Mouse (Mus musculus) spleen, adult 18-20 months (tissue): ENCODE results near the gene Camk1d.

Experiments used
- DNase-seq, 2 experiments: peaks; one replicate each; pipeline ENCODE4 v3.0.0; 2022; ENCODE audit warnings: mixed read lengths in 2 of 2

Camk1d gene

DNA sequence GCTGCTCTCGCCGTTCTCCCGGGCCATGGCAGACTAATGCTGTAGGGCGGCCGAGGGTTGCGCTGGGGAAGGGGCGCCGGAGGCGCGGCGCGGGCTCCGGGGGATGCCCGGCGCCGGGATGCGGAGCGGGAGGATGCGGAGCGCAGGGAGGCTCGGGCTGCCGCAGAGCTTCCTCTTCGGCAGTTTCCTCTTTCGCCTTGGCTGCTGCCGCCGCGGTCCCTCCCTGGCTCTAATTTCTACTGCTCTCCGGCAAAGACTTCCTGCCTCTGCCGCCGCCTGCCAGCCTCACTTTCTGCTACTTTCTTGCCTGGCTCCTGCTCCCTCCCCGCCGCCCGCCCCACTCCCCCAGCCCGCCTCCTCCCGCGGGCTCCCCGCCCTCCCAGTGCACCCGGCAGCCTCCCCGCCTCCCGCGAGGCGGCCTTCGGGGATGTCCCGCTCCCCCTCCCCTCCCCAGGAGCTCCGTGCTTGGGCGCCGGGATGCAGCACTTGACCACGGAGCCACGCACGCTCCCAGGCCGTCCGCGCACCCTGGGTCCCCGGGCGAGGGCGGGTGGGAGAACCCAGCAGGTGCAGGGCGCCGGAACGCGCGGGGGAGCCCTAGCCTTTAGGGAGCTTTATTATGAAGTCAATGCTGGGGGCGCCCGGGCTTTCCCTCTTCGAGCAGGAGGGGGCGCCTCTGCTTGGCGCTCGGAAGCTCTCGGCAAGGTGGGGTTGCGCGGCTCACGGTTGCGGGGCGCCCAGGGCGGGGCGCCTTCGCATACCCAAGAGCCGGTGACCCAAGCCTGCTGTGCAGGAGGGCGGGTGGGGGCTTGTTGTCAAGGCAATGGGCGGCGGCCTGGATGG is at the start of gene Camk1d:
Camk1d (minus strand) TSS at position 305 of the 843 bp plus-strand sequence.
- peak; percentile 81 to 89 for DNase-seq

DNA sequence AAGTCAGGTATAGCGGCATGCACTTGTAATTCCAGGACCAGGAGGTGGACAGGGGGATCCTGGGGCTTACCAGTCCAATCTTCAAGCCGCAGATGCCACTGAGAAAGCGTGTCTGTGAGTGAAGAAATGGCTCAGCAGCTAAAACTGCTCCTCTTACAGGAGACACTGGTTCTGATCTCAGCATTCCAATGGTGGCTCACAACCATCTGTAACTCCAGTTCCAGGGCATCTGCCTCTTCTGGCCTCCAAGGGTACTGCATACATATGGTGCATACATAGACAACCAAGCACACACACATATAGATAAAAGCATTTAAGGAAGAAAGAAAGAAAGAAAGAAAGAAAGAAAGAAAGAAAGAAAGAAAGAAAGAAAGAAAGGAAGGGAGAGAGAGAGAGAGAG is 47.7 kb upstream of the Camk1d start:
- DNase-seq = no peak

DNA sequence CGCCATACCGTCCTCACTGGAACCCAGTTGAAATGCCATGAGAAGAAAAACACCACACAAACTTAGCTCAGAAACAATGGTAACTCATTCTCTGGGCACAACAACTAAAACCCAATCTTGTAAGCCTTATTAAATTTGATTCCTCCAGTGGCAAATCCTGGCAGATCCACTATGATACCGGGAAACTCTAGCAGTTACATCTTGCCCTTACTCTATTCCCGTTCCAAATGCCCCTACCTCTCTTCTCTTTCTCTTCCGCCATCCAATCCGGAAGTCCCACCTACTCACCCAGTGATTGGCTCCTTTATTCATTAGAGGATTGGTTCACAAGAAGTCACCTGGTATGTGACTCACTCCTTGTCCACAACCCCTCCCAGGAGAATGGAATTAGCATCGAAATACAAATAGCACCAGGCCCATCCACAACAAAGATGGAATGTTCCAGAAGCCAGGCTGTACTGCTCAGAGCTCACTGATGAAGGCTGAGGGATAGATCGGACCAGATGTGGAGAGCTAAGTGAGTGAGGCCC is 46.2 kb upstream of the Camk1d start:
- no peak for DNase-seq

DNA sequence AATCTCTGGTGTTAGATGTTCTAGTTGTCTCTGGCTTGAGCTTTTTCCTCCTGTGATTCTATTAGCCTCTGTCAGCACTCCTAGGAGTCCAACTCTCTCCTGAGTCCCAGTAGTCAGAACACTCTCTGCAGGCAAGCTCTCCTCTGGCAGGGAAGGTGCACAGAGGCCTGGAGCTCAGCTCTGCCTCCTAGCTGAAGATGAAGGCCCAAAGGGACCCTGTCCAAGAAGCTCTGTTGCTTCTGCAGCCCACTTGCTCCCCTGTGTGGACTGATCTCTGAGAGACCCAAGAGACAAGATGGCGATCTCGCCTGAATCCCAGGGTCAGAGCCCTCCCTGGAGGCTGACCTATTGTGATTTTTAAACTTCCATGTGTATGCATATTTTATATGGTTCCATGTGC is 44.3 kb upstream of the Camk1d start:
- DNase-seq = no peak

DNA sequence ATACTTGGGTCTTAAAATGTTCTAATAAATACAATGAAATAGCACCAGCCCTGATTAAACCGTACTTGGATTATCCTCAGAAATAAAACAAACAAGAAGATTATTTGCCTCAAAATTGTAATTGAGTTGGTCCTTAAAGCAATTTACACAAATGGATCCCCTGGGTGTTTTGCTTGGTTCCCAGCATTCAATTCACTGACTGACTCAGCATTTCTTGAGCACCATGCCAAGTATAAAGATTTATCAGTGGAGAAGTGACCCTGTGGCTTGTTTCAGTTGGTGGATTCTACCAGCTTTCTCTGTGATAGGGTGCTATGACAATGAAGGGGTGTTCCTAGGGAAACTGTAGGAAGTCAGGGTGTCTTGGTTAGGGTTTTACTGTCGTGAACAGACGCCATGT is 36.6 kb upstream of the Camk1d start:
- no peak for DNase-seq

DNA sequence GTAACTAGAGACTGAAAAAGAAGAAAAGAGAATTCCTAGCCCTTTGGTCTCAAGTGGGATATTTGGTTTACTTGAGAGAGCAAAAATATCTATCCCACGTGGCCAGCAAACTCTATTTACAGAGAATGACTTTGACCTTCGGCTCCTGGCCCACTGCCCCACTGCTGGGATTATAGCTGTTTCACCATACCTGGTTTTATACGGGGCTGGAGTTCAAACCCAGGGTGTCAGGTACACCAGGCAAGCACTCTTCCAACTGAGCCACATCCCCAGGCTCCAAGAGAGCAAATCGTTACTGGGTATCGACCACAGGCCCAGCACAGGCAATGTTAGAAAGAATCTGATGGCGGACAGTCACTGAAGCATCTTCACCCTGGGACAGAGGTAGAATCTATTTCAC is 34.9 kb upstream of the Camk1d start:
- DNase-seq = no peak

DNA sequence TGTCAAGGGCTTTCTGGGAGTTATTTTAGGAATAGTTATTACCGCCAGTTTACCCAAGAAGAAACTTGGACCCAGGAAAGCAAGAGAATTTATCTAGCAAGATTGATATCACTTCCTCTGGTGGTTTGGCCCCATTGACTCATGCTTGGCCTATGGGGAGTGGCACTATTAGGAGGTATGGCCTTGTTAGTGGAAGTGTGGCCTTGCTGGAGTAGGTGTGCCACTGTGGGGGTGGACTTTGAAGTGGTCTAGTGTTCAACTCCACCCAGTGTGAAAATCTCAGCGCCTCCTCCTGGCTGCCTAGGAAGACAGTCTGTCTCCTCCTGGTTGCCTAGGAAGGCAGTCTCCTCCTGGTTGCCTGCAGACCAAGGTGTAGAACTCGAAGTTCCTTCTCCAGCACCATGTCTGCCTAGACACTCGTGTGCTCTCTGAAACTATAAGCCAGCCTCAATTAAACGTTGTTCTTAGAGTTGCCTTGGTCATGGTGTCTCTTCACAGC is 33.3 kb upstream of the Camk1d start:
- no peak for DNase-seq

DNA sequence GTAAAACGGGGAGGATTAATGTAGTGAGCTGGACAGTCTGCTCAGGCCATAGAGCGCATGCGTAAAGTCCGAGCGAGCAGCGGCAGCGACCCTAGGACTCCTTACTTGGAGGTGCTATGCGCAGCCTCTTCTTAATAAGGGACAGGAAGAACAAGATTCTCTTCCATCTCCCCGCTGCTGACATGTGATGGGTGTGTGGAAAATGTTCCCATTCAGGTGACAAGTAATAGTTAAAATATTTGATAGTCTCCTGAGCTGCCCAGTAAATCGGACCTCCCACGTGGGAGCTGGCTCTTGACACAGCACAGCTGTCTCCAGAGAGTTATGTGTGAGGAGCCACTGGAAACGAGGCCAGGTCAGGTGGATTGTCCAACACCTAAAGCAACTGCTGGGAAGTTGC is 32.2 kb upstream of the Camk1d start:
- no peak for DNase-seq

DNA sequence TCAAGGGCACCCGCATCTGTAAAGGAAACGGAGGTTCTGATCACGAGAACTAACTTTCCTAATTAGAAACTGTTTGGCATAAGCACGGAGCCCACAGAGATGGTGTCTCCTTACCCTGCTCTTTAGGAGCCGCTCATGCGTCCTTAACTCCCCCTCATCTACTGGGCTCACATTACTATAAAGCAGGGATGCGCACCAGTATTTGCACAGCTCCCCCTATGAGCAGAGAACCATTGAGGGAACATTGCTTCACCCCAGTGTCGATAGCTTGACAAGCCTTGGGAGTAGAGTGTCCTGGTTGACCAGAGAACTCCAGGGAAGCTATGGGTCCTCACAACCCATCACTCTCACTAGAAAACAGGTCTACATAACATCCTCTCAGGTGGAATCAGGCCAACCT is 29.6 kb upstream of the Camk1d start:
- no peak for DNase-seq

DNA sequence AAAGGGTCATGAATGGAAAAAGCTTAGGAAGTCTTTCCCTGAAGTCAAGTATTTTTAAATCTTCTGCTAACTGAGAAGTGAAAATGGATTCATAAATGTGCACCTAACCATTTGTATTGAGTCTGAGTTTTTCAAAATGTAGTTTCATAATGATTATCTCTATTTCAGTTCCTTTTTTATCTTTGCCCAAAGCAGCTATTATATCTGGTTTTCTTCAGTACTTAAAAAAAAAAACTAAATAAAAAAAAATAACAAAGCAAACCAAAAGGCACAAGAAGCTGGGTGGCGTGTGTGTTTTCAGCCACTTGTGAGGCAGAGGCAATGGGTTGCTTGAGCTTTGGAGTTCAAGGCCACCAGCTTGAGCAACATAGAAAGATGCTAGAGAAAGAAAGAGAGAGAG is 26.6 kb upstream of the Camk1d start:
- no peak for DNase-seq

DNA sequence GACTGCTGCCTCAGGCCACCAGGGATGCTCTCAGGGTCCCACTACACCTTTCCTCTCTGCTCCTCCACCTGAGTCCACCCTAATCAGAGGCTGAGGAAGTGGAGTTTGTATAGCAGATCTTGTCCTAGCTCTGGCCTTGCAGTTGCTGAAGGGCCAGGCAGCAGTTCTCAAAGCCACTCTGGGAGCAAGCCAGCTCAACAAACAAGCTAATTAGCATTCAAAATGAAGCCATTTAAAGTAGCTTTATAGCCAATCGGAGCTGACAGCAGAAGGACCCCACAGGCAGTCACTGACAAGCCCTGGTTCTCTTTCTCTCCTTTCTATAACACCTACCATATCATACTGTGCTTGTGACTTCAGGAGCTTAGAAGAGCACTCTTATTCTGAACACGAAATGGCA is 21.6 kb upstream of the Camk1d start:
- no peak for DNase-seq

DNA sequence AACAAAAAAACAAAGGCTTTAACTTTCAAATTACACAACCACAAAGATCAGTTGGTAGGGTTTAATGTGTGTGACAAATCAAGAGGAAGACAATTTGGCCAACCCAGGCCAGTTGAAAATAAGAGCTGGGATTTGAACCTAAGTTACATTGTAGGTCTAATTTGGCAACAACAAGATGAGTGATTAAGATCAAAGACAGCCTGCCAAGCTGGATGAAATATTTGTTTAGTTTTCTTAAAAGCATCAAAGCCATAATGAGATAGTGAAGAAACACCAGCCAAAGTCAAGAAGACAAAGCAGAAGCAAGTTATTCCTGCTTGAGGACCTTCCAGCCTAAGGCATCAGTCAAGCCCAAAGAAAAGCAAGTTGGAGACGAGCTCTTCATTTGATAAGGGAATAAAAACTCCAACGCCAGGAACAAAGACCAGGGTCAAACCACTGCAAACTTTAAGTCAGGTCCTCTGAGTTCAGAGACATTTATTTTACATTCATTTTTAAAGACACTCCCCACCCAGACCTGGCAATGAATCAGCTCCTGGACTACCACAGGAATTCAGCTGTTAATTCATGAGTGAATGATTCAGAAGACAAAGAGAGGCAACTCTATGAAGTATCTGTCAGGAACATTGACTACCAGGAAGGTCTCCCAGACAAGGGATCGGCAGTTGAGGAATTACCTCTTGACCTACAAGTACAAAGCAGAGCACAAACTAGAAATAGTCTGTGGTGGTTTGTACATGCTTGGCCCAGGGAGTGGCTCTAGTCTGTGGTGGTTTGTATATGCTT is 19.2 kb upstream of the Camk1d start:
- DNase-seq = no peak

DNA sequence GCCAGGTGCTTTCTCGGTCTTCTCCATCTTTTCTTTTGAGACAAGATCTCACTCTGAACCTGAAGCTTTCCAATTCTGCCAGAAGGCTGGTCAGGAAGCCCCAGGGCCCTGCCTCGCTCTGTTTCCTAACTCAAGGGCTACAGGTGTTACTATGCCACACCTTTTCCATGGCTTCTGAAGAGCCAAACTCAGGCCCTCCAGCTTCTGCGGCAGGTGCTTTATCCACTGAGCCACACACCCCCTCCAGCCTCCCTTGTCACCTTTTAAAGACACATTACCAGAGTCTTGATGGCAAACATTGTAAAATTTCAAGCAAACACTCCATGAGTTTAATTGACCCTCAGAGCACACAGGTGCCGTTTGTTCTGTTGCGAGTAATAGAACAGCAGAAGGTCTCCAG is 17.7 kb upstream of the Camk1d start:
- DNase-seq = no peak

DNA sequence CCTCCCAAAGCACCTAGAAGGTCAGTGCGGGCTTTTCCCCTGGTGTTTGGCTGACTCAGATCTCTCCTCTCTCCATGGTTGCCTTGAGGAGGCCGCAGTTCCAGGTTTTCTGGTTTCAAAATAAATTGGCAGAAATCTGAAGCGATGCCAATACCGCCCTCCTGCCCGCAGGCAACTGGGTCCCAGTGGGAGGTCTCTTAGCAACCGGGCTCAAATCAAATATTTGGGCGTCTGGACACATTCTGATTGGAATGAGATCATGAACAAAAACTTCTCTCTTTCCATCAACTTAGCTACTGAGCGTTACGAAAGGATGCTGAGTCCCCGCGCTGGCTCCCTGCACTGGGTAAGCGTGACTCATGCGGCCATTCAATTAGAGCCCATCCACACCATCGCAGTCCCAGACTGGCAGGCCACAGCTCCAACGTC is 16.1 kb upstream of the Camk1d start:
- no peak for DNase-seq

DNA sequence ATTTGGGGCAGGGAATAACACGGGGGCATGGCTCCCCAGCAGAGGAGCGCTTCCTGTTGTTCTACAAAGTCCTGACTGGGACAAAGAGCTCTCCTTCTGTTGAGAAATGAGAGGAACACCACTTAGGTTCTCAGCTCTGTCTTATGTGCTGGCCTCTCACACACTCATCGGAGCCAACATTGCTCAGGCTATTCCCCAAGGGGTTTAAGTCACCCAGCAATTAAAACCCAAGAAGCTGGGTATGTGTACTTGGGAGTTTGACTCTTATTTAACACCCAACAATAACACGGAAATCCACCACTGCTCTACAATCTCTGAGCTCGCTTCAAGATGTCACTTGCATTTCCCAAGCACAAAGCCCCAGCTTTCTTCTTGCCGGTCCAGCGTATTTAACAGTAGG is 15.6 kb upstream of the Camk1d start:
- DNase-seq = no peak

DNA sequence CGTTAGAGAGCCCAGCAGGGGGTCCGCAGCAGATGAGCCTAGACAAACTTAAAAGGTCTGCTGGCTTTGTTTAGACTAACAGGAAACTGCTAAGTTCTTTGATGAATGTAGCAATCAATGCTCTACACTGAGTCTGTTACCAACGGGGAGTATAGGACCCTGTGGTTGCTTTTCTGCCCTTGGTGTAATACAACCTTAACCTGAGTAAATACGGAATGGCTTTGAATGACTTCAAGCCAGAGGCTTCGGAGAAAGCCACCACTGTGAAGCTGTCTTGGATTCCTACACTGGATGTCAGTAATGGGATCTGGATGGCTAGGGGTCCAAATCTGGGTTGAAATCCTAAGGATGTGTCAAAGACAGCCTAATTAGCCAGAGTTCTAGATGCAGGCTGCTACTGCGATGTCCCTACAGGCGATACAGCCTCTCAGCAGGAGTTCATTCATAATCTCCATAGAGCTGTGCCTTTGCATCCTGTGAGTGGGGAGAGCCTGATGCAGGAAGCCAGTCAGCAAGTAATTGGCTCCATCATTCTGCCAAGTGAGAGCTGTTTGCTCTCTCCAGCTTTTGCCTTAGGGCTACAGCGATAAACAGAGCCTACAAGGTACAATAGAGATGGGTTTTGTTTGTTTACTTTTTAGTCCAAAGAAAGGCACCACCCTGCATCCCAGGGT is 10.8 kb upstream of the Camk1d start:
- DNase-seq = no peak

DNA sequence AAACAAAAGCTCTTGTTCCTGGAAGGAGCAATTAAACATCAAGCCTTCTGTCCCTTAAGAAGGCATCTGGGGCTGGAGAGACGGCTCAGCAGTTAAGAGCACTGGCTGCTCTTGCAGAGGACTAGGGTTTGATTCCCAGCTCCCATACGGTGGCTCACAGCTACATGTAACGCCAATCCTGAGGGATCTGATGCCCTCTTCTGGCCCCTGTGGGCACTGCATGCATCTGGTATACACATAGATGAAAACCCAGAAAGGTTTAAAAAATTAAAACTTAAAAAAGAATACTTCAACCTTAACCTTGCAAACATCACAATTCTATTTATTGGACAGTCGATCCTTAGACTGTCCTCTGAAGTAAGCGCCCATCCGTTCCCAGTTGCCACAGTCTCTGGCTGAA is 3.4 kb upstream of the Camk1d start:
- no peak for DNase-seq

DNA sequence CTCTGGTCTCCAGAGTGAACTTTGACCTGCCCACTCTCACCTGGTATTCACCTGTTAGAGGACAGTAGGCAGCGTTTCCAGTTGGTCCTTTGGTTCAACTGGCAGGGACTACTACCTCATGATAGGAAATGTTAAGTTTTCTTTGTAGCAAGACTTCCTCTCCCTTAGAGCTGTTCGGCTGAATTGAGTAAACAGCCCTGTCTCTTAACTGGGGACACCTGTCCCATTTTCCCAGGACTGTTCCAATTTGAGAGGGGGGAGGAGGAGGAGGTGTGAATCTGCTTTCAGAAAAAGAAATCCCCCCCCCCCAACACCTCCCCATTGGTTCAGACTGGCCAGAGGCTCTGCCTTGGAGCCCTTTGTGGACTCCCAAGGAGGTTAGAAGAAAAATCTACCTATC is 1.2 kb upstream of the Camk1d start:
- no peak for DNase-seq

DNA sequence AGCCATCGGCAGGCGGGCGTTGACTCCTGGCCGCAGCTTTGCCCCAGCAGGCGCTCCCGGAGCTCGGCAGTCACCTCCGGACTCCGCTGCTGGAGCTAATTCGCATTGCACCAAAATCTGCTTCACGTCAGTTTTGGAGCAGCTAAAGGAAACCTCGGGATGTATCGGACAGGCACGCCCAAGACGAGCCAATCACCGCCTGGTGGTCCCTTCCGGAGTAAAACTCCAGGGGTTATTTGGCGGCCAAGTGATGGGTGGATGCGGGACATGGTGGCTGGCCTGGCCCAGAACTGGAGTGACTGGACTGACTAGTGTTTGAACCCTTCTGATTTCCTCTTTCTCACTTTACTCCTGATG is 717 bp upstream of the Camk1d start:
- no peak for DNase-seq

DNA sequence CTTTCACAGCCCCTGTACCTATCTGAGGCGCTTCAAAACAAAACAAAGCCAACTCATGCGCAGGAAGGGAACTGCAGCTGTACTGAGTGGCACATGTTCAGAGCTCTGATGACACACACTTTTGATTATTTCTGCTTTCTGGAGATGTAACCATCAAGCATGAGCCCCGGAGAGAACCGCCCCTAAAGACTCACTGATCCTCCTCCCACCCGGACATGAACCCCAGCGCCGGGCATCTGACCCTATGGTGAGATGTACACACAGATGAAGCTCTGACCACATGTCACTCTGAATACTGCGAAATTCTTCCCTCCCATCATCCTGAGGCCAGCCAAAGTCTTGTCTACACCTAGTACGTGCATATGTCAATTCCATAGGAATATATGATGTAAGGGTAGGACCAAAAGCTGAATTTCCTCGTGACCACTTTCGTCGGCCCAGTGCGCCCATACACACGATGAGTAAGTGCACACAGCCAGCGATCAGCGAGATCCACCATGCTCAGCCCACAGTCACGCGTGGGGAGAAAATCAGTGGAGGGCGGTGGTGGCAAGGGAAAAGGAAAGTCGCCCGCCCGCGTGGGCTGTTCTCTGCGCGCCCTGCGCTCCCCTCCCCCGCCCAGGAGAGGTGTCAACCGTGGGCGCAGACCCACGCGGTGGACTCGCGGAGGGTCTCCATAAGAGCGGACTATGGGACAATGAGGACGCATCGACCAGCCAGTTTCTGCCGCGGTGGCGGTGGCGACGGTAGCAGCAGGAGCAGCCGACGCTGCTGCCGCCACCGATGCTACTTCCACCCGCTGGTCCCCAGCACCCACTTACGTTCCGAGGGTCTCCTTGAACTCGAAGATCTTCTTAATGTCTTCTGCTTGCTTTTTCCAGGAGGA is 747 bp downstream of the Camk1d start:
- peak; percentile 53 to 57 for DNase-seq

DNA sequence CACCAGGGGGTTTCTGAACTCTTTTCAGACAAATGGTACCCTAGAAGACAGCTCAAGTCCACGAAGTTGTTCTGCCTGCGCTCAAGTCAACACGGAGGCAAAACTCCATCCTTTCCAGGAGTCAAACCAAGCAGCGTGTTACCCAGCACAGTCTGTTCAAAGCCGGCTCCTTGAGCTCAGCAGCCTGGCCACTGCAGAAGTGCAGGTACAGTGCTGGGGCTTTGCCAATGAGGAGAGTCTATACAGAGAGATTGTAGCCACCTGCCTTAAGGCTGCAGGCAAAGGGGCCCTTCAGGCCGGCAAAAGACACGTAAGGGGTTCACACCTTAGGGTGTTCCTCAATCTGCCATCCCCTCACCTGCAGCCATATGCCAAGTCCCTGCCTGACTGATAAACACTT is 2.1 kb downstream of the Camk1d start:
- no peak for DNase-seq

DNA sequence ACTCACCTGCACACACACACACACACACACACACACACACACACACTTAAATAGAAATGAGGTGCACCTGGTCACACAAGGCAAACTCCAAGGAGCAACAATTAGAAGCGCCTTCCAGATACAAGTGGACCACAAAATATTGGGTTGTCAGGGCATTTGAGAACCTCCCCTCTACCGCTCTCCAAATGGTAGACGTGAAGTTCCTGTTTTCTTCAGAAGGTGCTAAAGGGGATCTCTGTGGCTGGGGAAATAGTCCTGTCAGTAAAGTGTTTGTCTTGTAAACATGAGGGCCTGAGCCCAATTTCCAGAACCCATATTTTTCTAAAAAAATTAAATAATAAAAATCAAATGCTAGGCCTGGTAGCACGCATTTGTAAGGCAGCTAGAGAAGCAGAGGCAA is 4.4 kb downstream of the Camk1d start:
- DNase-seq = no peak
